Mouse (Mus musculus) bone marrow, adult 2 months (tissue): ENCODE measurements around the gene Pf4.

Experiments used
- CTCF ChIP-seq: fragments of 200-500 bp; IDR thresholded peaks from 2 replicates; pipeline ENCODE4 v1.5.1; 2011; ENCODE audit warnings: low read length, control low read depth; ENCODE audit not compliant: control insufficient read depth, insufficient read depth
- POLR2A ChIP-seq: fragments of 200-500 bp; IDR thresholded peaks from 2 replicates; pipeline ENCODE4 v1.6.1; 2011; ENCODE audit warnings: low read depth, mild to moderate bottlenecking, control low read depth, low read length, borderline replicate concordance; ENCODE audit not compliant: control insufficient read depth

GRCm38 (mm10) chr5:90722656-90723055, 49.6 kb upstream of the Pf4 start:
- TF ChIP-seq CTCF = no peak
- no peak for TF ChIP-seq POLR2A
